Mouse (Mus musculus): ENCODE data around the gene Sgpp2.

- no peak for TF ChIP-seq CTCF (IDR thresholded peaks at IDR 0.05; ENCODE audit: insufficient read depth, low read depth, low read length)
- TF ChIP-seq POLR2A (IDR thresholded peaks at IDR 0.05; ENCODE audit: insufficient read depth, low read depth, low read length) = no peak
Observed at GRCm38 (mm10) chr1:78425309-78425708, 115.2 kb downstream of the Sgpp2 start.

Data from olfactory bulb, adult 2 months (tissue).